Mouse (Mus musculus) heart, postnatal 10 days (tissue): ENCODE measurements around the gene Ube2j1. TPM values are rescaled to one million over a fixed set of nuclear protein-coding genes. Genes with fewer than 3 reads are reported as not detected.
"Not testable (repeated sequence)": the region's sequence is repeated elsewhere in the genome, so short reads cannot be mapped to it uniquely, and the experiment has no call there.

Source experiments
- DNase-seq, 2 experiments: peaks; one replicate each; pipeline ENCODE4 v3.0.0; 2021
- intact Hi-C: fragments of 180-260 bp; cut with DNase I; formaldehyde crosslinking; loops from one replicate; pipeline ENCODE4 v1.15.1; 2025
- total RNA-seq, 2 experiments: library from RNA; stranded (reverse); gene quantifications; 2 replicates each; pipeline ENCODE4 v1.2.3; 2021

The Ube2j1 gene
- 10 to 100 TPM; 48.2 to 57.3 TPM for total RNA-seq

GRCm38 (mm10) chr4:33031195-33031960, at the start of gene Ube2j1:
Gene Ube2j1 (plus strand): TSS chr4:33031416.
- peak; percentile 92 to 94 for DNase-seq
- intact Hi-C loops = loop anchor here (5.0 to 10.0 kb wide), 4 partner anchors 216 to 417 kb away; partner anchors contain the start of genes Casp8ap2, Mdn1 and Pnrc1

- intact Hi-C loops = no loop called here
- peak; percentile 42 to 45 for DNase-seq
These were observed 49.6 kb upstream of the Ube2j1 start for GRCm38 (mm10) chr4:32981617-32982016.

- intact Hi-C loops = no loop called here
- peak; percentile 20 to 24 for DNase-seq
These were observed 49.0 kb upstream of the Ube2j1 start for GRCm38 (mm10) chr4:32982041-32982715.

GRCm38 (mm10) chr4:32982716-32983175, 48.5 kb upstream of the Ube2j1 start, which contains the start of gene Rragd:
Gene Rragd (plus strand): TSS chr4:32983037.
- no peak for DNase-seq
- intact Hi-C loops = no loop called here

GRCm38 (mm10) chr4:32983176-32984155, 47.8 kb upstream of the Ube2j1 start:
- intact Hi-C loops = no loop called here
- DNase-seq = peak; percentile 79 to 81

- DNase-seq = peak; percentile 20 to 24
- intact Hi-C loops = no loop called here
These were observed 47.0 kb upstream of the Ube2j1 start for GRCm38 (mm10) chr4:32984242-32984641.

- peak; percentile 28 to 40 for DNase-seq
These were observed 46.2 kb upstream of the Ube2j1 start for GRCm38 (mm10) chr4:32984801-32985675.

GRCm38 (mm10) chr4:32985684-32986083, 45.5 kb upstream of the Ube2j1 start:
- peak in 1 of 2 experiments; percentile 11 for DNase-seq
- intact Hi-C loops = no loop called here

More at GRCm38 (mm10) chr4:32984801-32985675, 46.2 kb upstream of the Ube2j1 start:
- intact Hi-C loops = no loop called here

GRCm38 (mm10) chr4:32987006-32987405, 44.2 kb upstream of the Ube2j1 start:
- intact Hi-C loops = no loop called here
- no peak for DNase-seq

- DNase-seq = no peak
- intact Hi-C loops = no loop called here
These were observed 41.9 kb upstream of the Ube2j1 start for GRCm38 (mm10) chr4:32989346-32989745.

- no peak for DNase-seq
- intact Hi-C loops = no loop called here
These were observed 37.0 kb upstream of the Ube2j1 start for GRCm38 (mm10) chr4:32994168-32994567.

GRCm38 (mm10) chr4:32996083-32996482, 35.1 kb upstream of the Ube2j1 start:
- no peak for DNase-seq
- intact Hi-C loops = no loop called here

- no peak for DNase-seq
- intact Hi-C loops = no loop called here
These were observed 33.6 kb upstream of the Ube2j1 start for GRCm38 (mm10) chr4:32997571-32997970.

GRCm38 (mm10) chr4:32998996-32999395, 32.2 kb upstream of the Ube2j1 start:
- intact Hi-C loops = no loop called here

GRCm38 (mm10) chr4:33002081-33002480, 29.1 kb upstream of the Ube2j1 start:
- DNase-seq = no peak
- intact Hi-C loops = no loop called here

More at GRCm38 (mm10) chr4:32998996-32999395, 32.2 kb upstream of the Ube2j1 start:
- DNase-seq = no peak

GRCm38 (mm10) chr4:33005595-33006470, 25.4 kb upstream of the Ube2j1 start:
- intact Hi-C loops, DNase-seq: not testable (repeated sequence)

GRCm38 (mm10) chr4:33006844-33007243, 24.4 kb upstream of the Ube2j1 start:
- DNase-seq = no peak
- intact Hi-C loops = no loop called here

- no peak for DNase-seq
- intact Hi-C loops = no loop called here
These were observed 23.6 kb upstream of the Ube2j1 start for GRCm38 (mm10) chr4:33007443-33008217.
